Mouse (Mus musculus): Measurements from ENCODE around the gene Pbld1. TPM values are rescaled to one million over a fixed set of nuclear protein-coding genes. Genes with fewer than 3 reads are reported as not detected.
"Not testable (repeated sequence)": the region's sequence is repeated elsewhere in the genome, so short reads cannot be mapped to it uniquely, and the experiment has no call there.

The Pbld1 gene
- total RNA-seq, 1 experiment from 2014 or later = 18.0 TPM

- DNase-seq = no peak
These were observed 19.9 kb upstream of the Pbld1 start for GRCm38 (mm10) chr10:63039867-63040628.

- DNase-seq = no peak
These were observed 16.8 kb upstream of the Pbld1 start for GRCm38 (mm10) chr10:63043154-63043553.

GRCm38 (mm10) chr10:63047751-63048150, 12.2 kb upstream of the Pbld1 start:
- no peak for DNase-seq

- DNase-seq = no peak
These were observed 10.9 kb upstream of the Pbld1 start for GRCm38 (mm10) chr10:63049106-63049505.

GRCm38 (mm10) chr10:63051267-63051666, 8.7 kb upstream of the Pbld1 start:
- no peak for DNase-seq

GRCm38 (mm10) chr10:63052011-63052410, 8.0 kb upstream of the Pbld1 start:
- no peak for DNase-seq

GRCm38 (mm10) chr10:63053007-63053406, 7.0 kb upstream of the Pbld1 start:
- no peak for DNase-seq

GRCm38 (mm10) chr10:63054071-63054470, 5.9 kb upstream of the Pbld1 start:
- not testable (repeated sequence) for DNase-seq

GRCm38 (mm10) chr10:63054586-63054985, 5.4 kb upstream of the Pbld1 start:
- no peak for DNase-seq

- DNase-seq = peak; percentile 76
These were observed 2.8 kb upstream of the Pbld1 start for GRCm38 (mm10) chr10:63056966-63057750.

GRCm38 (mm10) chr10:63060406-63060805, 444 bp downstream of the Pbld1 start:
- DNase-seq = peak; percentile 72

- DNase-seq = no peak
These were observed 1.3 kb downstream of the Pbld1 start for GRCm38 (mm10) chr10:63061266-63061665.

GRCm38 (mm10) chr10:63062696-63063095, 2.7 kb downstream of the Pbld1 start:
- no peak for DNase-seq

GRCm38 (mm10) chr10:63063365-63063764, 3.4 kb downstream of the Pbld1 start:
- DNase-seq = no peak

GRCm38 (mm10) chr10:63064516-63064915, 4.6 kb downstream of the Pbld1 start:
- DNase-seq = no peak

- no peak for DNase-seq
These were observed 5.6 kb downstream of the Pbld1 start for GRCm38 (mm10) chr10:63065561-63065960.

- peak; percentile 89 for DNase-seq
These were observed 6.0 kb downstream of the Pbld1 start for GRCm38 (mm10) chr10:63065988-63066387.

GRCm38 (mm10) chr10:63086304-63086703, 26.3 kb downstream of the Pbld1 start:
- no peak for DNase-seq

- DNase-seq = no peak
These were observed 29.3 kb downstream of the Pbld1 start for GRCm38 (mm10) chr10:63089103-63089757.

- peak; percentile 20 for DNase-seq
These were observed 30.0 kb downstream of the Pbld1 start for GRCm38 (mm10) chr10:63089758-63090571.

- no peak for DNase-seq
These were observed 32.0 kb downstream of the Pbld1 start for GRCm38 (mm10) chr10:63091915-63092314.

Measured in adrenal gland, postnatal 14 days (tissue).